Mouse (Mus musculus) kidney, postnatal 0 days (tissue): Measurements from ENCODE around the gene Ppp1r14a. TPM values are rescaled to one million over a fixed set of nuclear protein-coding genes. Genes with fewer than 3 reads are reported as not detected.

Experiments
- ATAC-seq: fragments of 200-750 bp; cut with Nextera tagmentation; replicated peaks from 2 replicates; pipeline ENCODE4 v1.8.0; 2017; ENCODE audit warnings: low read depth, moderate number of reproducible peaks, moderate TSS enrichment, moderate library complexity; ENCODE audit not compliant: low FRiP score
- DNase-seq: peaks from one replicate; pipeline ENCODE4 v3.0.0-alpha.2; 2016; ENCODE audit warnings: low spot score
- H3K27ac ChIP-seq: fragments of 300-500 bp; sonication (generic); 2 replicates; pipeline ENCODE4 v1.5.1; 2014; ENCODE audit warnings: mild to moderate bottlenecking
- H3K27me3 ChIP-seq: fragments of 300-500 bp; sonication (generic); 2 replicates; pipeline ENCODE4 v1.6.1; 2014; ENCODE audit warnings: low read length, mixed read lengths; ENCODE audit not compliant: insufficient read depth
- H3K36me3 ChIP-seq: fragments of 300-500 bp; sonication (generic); 2 replicates; pipeline ENCODE4 v1.6.1; 2014; ENCODE audit warnings: low read length, mixed read lengths; ENCODE audit not compliant: insufficient read depth
- H3K4me1 ChIP-seq: fragments of 300-500 bp; sonication (generic); replicated peaks from 2 replicates; pipeline ENCODE4 v1.6.1; 2014; ENCODE audit warnings: antibody characterized with exemption, low read length, mixed read lengths; ENCODE audit not compliant: insufficient read depth
- H3K4me2 ChIP-seq: fragments of 300-500 bp; sonication (generic); 2 replicates; pipeline ENCODE4 v1.6.1; 2014; ENCODE audit warnings: mild to moderate bottlenecking, low read length, moderate library complexity, mixed read lengths
- H3K4me3 ChIP-seq: fragments of 300-500 bp; sonication (generic); replicated peaks from 2 replicates; pipeline ENCODE4 v1.5.1; 2014; ENCODE audit warnings: low read depth, low read length
- H3K9ac ChIP-seq: fragments of 300-500 bp; sonication (generic); 2 replicates; pipeline ENCODE4 v1.6.1; 2014; ENCODE audit warnings: low read depth, low read length
- H3K9me3 ChIP-seq: fragments of 300-500 bp; sonication (generic); replicated peaks from 2 replicates; pipeline ENCODE4 v1.6.1; 2016; ENCODE audit warnings: low read length, inconsistent platforms, mixed read lengths
- CTCF ChIP-seq: IDR thresholded peaks from 2 replicates; pipeline ENCODE4 v1.5.1; 2016; ENCODE audit warnings: antibody characterized with exemption, low read depth, mild to moderate bottlenecking, moderate library complexity
- WGBS: fragments of 180-500 bp; shearing (Covaris S2); extraction: QIAGEN DNeasy Blood & Tissue Kit; methylation state at CpG from one replicate; pipeline ENCODE4 v1.1.7; 2014; 5-methylcytosine and 5-hydroxymethylcytosine counted together
- polyA plus RNA-seq: library from polyadenylated mRNA; unstranded; fragments of >200 nt; fragmentation: Nextera tagmentation; extraction: Ambion mirVana; gene quantifications from 2 replicates; pipeline ENCODE4 v1.2.1, GENCODE M21; 2015

Gene Ppp1r14a
- polyA plus RNA-seq, 1 experiment from 2014 or later, result 25.0 TPM

DNA sequence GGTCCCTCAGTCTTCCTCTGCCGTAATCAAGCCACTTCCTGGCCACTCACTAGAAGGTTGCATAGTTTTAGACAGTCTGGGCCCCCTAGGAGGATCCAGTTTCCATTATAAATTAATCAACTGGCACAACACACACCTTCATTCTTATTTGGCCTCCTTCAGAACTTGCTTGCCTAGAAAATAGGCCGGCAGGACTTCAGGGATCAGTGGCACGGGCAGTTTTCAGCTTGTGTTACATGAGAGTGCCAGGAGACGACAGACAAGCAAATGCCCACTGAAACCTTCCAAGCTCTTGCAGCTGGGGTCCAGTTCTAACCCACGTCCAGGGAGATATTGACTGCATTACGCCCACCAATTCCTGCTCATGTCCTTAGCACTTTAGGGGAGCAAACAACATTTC, 27.0 kb upstream of the Ppp1r14a start:
- Histone ChIP-seq H3K9ac (0 out of 2 replicates have a peak overlapping the region, but pooled peaks have one; percentile 13), H3K4me1 (0 out of 2 replicates have a peak, but pooled peaks cover 5% of the 10 kb centered on the region), H3K4me3 (no peak overlapping the region), H3K36me3 (no peaks in the 10 kb centered on the region), H3K27ac (peak overlapping the region; percentile 50), H3K4me2 (no peak overlapping the region), H3K9me3 (no peaks in the 10 kb centered on the region), H3K27me3 (no peaks in the 10 kb centered on the region)
- ATAC-seq (no peak), DNase-seq (peak; percentile 43)
- TF ChIP-seq CTCF, result no peak
- WGBS, result 42% methylated on average over 6 of the region's 6 CpGs

GRCm38 (mm10) chr7:29263831-29264230, 25.3 kb upstream of the Ppp1r14a start:
- Histone ChIP-seq H3K27ac (no peak overlapping the region), H3K36me3 (no peaks in the 10 kb centered on the region), H3K27me3 (no peaks in the 10 kb centered on the region), H3K4me1 (0 out of 2 replicates have a peak, but pooled peaks cover 5% of the 10 kb centered on the region), H3K4me3 (no peak overlapping the region), H3K9ac (no peak overlapping the region), H3K9me3 (no peaks in the 10 kb centered on the region), H3K4me2 (no peak overlapping the region)
- WGBS, result 90% methylated on average over 3 of the region's 3 CpGs
- ATAC-seq, result no peak
- no peak for DNase-seq
- TF ChIP-seq CTCF, result no peak

- Histone ChIP-seq H3K4me2 (no peak overlapping the region), H3K36me3 (no peaks in the 10 kb centered on the region), H3K27me3 (no peaks in the 10 kb centered on the region), H3K9ac (0 out of 2 replicates have a peak overlapping the region, but pooled peaks have one; percentile 15), H3K4me1 (0 out of 2 replicates have a peak, but pooled peaks cover 5% of the 10 kb centered on the region), H3K4me3 (no peak overlapping the region), H3K27ac (peak overlapping the region; percentile 70), H3K9me3 (no peaks in the 10 kb centered on the region)
- DNase-seq (peak; percentile 22), ATAC-seq (peak; percentile 40; the same call in 1 of the 2 replicates)
- 44% methylated on average over 7 of the region's 7 CpGs for WGBS
- no peak for TF ChIP-seq CTCF
These were observed 23.5 kb upstream of the Ppp1r14a start for GRCm38 (mm10) chr7:29265636-29266035.

DNA sequence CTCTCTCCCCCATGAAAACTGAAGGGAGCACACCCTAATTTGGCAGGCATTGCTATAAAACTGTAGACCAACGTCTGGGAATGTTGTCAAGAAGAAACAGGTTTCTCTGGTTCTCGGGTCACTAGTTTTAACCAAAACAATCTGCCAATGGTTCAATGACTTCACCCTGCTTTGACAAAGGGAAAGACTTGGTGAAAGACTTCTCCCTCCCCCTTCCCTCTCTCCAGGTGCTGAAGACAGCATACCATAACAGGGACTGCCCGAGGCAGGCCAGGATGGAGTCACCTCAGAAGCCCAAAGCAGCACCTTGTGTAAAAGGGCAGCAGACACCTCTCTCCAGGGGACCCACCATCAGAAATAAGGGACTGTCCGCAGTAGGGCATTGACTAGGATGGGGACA, 22.2 kb upstream of the Ppp1r14a start:
- Histone ChIP-seq H3K27me3 (no peaks in the 10 kb centered on the region), H3K4me2 (no peak overlapping the region), H3K9me3 (no peaks in the 10 kb centered on the region), H3K36me3 (no peaks in the 10 kb centered on the region), H3K9ac (no peak overlapping the region), H3K27ac (peak overlapping the region; percentile 70), H3K4me3 (no peak overlapping the region), H3K4me1 (peaks cover 2% of the 10 kb centered on the region; the same call in 1 of the 2 replicates)
- peak; percentile 78 for ATAC-seq
- 32% methylated on average over 4 of the region's 4 CpGs for WGBS
- no peak for TF ChIP-seq CTCF
- DNase-seq, result peak; percentile 66

DNA sequence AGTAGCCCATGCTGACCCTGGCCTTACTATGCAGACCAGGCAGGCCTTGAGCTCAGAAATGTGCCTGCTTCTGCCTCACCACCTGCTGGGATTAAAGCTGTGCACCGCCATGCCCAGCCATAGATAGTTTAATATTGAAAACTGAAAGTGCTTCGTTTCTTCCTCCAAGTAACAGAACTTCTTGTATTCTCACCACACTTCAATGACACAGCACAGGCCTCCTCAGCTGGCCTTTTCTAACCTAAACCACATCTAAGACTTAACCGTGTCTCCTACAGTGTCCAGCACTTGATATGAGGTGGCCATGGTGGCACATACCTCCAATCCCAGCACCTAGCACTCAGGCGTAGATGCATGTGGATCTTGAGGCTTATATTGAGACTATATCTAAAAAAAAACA, 18.7 kb upstream of the Ppp1r14a start:
- TF ChIP-seq CTCF, result no peak
- H3K9me3 ChIP-seq, result no peaks in the 10 kb centered on the region
- H3K36me3 ChIP-seq, result no peaks in the 10 kb centered on the region
- no peaks in the 10 kb centered on the region for H3K27me3 ChIP-seq
- H3K4me3 ChIP-seq, result no peak overlapping the region
- WGBS, result 87% methylated on average over 4 of the region's 4 CpGs
- DNase-seq (no peak), ATAC-seq (no peak)
- H3K4me2 ChIP-seq, result no peak overlapping the region
- no peak overlapping the region for H3K27ac ChIP-seq
- H3K9ac ChIP-seq, result no peak overlapping the region
- H3K4me1 ChIP-seq, result no peaks in the 10 kb centered on the region; the same call in 1 of the 2 replicates

GRCm38 (mm10) chr7:29271687-29272465, 17.2 kb upstream of the Ppp1r14a start:
- ATAC-seq (no peak), DNase-seq (peak; percentile 58)
- no peak overlapping the region for H3K9ac ChIP-seq
- WGBS, result 50% methylated on average over 8 of the region's 8 CpGs
- H3K9me3 ChIP-seq, result no peaks in the 10 kb centered on the region
- H3K4me3 ChIP-seq, result no peak overlapping the region
- H3K27me3 ChIP-seq, result no peaks in the 10 kb centered on the region
- H3K4me2 ChIP-seq, result no peak overlapping the region
- no peaks in the 10 kb centered on the region for H3K36me3 ChIP-seq
- TF ChIP-seq CTCF, result no peak
- H3K27ac ChIP-seq, result peak overlapping the region; percentile 37; the same call in 1 of the 2 replicates
- peaks cover under 1% of the 10 kb centered on the region; the same call in 1 of the 2 replicates for H3K4me1 ChIP-seq
